Mouse (Mus musculus) stomach, embryonic 14.5 days (tissue): ENCODE measurements around the gene Chd6. TPM values are rescaled to one million over a fixed set of nuclear protein-coding genes. Genes with fewer than 3 reads are reported as not detected.

Experiments used
- polyA plus RNA-seq: library from polyadenylated mRNA; unstranded; fragments of >200 nt; fragmentation: Nextera tagmentation; extraction: Ambion mirVana; gene quantifications from 2 replicates; pipeline ENCODE4 v1.2.1, GENCODE M21; 2014

Chd6 gene
- polyA plus RNA-seq, 1 experiment from 2014 or later = 52.2 TPM

Other genes with a start within 250 kb of the Chd6 start
- 9.8 and 10.5 TPM in 2 replicates for gene Zhx3, start 236.1 kb downstream of the Chd6 start, polyA plus RNA-seq
- 2.6 and 2.8 TPM in 2 replicates for gene Lpin3, start 228.4 kb downstream of the Chd6 start, polyA plus RNA-seq
- gene Emilin3, start 196.7 kb downstream of the Chd6 start, polyA plus RNA-seq = 23.2 and 25.8 TPM in 2 replicates